Mouse (Mus musculus): ENCODE results near the gene Tcea2. TPM values are rescaled to one million over a fixed set of nuclear protein-coding genes. Genes with fewer than 3 reads are reported as not detected.

Tcea2 gene
- total RNA-seq (2021) = 1 to 10 TPM; 8.7 to 8.9 TPM
- long read RNA-seq, experiment 1 = 0 reads
- long read RNA-seq, experiment 2, partial matches to known transcripts = 0 of 5 reads
- long read RNA-seq, experiment 2, other reads (novel, unspliced or antisense) = 2 of 5 reads

DNA sequence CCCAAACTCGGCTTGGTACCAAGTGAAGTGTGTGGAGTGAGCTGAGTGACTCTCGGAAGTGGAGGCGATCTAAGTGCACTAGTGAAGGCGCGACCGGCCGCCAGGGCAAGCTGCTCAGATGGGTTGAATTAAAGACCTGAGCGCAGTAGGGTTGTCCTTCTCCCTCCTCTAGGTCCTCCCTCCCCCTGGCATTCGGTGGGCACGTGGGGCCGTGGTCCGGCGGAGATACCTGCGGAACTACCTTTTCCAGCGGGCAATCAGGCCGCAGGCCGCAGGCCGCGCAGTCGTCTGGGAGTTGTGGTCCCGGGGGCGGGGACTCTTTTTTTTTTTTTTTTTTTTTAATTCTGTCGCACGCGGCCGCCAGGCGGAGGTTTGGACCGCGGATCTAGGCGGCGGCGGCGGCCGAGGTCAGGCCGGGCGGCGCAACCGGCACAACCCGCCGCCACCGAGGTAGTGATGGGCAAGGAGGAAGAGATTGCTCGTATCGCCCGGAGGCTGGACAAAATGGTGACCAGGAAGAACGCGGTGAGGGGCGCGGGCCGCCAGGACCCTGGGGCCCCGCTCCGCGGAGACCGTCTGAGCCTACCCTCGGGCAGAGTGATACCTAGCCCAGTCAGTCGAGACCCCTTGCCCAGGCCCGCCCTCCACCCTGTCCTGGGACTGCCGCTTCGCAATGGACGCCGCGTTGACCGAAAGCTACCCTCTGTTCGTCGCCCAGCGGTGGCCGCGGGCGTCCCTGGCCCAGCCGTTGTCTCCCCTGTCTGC is at the start of gene Tcea2:
Tcea2 (plus strand) TSS at position 360 of the 765 bp plus-strand sequence.
- peak; percentile 65 to 72 for DNase-seq (ENCODE audit: low spot score in 2 of 2)

DNA sequence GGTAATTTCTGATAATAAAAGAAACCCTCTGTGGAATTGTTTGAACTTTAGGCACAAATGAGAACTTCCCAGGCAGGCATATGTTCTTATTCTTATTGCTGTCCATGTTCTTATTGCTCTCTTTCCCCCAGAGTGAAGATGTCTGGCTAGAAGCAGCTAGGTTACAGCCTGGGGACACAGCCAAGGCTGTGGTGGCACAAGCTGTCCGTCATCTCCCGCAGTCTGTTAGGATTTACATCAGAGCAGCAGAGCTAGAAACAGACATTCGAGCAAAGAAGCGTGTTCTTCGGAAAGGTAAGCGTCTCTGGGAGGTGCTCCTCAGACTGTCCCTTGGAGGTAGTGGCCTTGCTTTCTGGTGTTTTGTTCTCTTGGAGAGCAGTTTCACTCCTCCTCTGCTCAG is 47.5 kb upstream of the Tcea2 start:
- no peak for DNase-seq (ENCODE audit: low spot score in 2 of 2)

DNA sequence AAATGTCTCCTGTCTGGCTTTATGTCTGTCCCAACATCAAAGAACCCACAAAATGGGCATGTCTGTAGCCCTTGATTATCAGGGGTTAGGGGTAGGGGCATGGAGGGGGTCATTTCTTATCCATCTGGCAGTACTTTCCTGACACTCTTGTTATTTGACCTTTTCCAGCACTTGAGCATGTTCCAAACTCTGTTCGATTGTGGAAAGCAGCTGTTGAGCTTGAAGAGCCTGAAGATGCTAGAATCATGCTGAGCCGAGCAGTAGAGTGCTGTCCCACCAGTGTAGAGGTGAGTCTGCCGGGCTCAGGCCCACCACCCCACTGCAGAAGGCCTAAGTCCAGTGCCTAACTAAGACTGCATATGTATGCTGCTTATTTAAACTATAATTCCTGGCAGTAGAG is 44.2 kb upstream of the Tcea2 start:
- DNase-seq (ENCODE audit: low spot score in 2 of 2) = no peak

DNA sequence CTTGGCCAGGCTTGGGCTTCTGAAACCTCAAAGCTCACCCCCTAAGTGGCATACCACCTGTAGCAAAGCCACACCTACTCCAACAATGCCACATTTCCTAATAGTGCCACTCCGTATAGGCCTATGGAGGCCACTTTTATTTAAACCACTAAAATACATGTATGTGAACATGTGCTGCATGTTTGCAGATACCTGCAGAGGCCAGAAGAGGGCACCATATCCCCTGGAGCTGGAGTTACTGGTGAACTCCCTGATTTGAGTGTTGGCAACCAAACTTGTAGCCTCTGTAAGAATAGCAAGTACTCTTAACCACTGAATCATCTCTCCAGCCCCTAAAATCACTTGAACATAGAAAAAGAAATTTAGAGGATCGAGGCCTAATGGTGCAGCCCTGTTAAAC is 35.7 kb upstream of the Tcea2 start:
- DNase-seq (ENCODE audit: low spot score in 2 of 2) = peak in 1 of 2 experiments; percentile 23

DNA sequence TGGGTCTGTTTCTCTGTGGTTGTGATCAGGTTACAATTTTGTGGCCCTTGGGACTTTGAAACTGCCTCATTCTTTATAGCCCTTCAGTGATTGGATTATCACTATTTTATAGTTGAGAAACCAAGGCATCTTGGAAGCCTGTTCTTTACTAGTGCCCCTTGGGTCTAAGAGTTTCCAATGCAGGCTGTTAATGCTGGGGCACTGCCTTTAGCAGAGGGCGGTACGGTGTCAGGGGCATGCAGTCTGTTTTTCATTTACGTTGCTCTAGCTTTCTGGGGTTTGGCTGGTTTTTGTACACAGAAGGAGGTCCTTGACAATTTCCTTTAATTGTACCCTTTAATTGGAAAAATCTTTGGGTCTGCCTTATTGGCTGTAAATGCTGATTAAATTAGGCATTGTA is 34.4 kb upstream of the Tcea2 start:
- no peak for DNase-seq (ENCODE audit: low spot score in 2 of 2)

DNA sequence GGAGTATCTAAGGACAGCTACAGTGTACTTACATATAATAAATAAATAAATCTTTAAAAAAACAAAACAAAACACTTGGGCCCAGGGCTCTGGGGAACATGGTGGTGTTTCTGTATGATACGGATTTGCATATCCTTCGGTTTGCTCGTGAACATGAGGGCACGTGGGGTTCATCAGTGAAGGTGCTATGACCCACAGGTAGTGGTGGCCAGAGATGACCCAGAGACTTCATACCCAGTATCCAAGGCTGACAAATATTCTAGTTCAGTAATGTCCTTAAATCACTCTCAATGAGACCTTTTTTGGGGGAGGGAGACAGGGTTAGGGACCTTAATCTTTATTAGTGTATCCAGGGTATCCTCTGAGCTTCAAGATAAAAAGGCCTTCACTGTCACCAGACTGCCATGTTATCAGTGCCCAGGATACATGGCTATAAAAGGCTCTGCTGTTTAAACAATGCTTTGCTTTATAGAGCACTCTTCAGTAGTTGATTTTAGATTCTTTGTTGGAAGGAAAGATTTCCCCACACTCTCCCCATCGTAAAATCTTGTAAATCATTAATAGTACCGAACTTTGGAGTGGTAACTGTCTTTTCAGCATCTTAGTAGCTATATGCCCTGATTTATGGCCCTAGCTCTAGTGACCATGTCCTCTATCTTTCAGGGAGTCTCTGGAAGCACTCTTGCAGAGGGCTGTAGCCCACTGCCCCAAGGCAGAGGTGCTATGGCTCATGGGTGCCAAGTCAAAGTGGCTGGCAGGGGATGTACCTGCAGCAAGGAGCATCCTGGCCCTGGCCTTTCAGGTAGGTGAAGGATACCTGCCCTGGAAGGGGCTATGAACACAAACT is 33.3 kb upstream of the Tcea2 start:
- DNase-seq (ENCODE audit: low spot score in 2 of 2) = no peak

DNA sequence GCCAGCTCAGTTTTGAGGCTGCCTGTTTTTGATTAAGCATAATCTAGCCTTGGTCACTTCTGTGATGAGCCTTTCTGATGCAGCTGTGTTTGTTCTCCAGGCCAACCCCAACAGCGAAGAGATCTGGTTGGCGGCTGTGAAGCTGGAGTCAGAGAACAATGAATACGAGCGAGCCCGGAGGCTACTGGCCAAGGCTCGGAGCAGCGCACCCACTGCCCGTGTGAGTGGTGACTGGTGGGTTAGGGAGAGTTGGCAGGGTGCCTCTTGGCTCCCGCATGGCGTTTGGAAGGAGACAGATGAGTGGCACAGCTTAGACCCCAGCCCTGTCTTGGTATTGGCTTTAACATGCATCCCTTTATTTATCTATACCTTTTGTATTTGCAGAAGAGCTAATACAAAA is 31.2 kb upstream of the Tcea2 start:
- DNase-seq (ENCODE audit: low spot score in 2 of 2) = no peak

DNA sequence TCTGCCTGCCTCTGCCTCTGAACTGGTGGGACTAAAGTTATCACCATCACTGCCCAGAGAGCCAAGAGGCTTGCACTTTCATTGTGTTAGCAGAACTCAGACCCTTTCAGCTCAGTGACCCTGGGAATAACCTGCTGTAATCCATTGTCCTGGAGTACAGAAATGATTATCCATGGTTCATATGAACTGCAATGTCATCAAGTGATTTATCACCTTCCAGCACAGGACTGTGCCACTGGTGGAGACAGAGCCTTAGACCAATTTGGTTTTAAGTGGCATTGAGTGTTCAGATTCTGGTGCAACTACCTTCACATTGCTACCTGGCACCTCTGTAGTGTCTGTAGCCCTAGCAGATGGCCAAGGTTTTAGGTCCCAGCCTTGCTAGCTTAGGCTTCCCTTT is 27.0 kb upstream of the Tcea2 start:
- DNase-seq (ENCODE audit: low spot score in 2 of 2) = no peak

DNA sequence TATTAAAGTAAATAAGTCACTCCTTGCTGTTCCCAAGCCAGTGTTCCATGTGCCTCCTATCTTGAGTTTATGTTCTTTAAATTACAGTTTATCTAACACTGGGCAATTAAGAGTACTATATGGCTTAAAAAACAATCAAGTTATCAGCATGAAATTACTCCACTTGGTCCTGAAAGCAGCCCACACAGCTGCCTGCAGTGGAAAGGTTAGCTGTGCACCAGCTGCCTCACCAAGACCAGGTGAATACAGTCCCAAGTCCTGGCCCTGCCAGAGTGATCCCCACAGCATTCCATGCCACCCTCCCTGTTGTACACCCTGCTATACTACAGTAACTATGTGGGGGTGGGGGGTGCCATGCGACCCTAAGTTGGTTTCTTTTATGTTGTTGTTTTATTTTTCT is 26.6 kb upstream of the Tcea2 start:
- DNase-seq (ENCODE audit: low spot score in 2 of 2) = no peak

DNA sequence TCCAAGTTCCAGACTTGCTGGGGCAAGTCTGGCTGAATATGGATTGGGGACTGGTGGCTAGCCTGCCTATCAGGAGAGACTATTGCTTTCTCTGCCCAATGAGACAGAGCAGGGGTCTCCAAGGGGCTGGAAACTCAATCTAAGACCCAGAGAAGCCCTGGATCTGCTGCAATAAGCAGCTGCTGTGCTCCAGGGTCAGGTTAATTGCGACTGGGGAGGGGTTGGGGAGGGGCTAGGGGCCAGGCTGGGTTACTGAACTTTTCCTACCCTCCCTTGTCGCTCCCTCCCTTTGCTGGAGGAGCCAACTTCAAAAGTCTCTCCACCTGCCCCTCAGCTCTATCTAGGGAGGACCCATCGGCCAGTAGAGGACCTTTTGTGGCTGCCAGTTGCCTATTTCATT is 23.4 kb upstream of the Tcea2 start, which contains the start of gene Gm29797:
Gm29797 (plus strand) TSS at position 301 of the 400 bp plus-strand sequence.
- no peak for DNase-seq (ENCODE audit: low spot score in 2 of 2)

DNA sequence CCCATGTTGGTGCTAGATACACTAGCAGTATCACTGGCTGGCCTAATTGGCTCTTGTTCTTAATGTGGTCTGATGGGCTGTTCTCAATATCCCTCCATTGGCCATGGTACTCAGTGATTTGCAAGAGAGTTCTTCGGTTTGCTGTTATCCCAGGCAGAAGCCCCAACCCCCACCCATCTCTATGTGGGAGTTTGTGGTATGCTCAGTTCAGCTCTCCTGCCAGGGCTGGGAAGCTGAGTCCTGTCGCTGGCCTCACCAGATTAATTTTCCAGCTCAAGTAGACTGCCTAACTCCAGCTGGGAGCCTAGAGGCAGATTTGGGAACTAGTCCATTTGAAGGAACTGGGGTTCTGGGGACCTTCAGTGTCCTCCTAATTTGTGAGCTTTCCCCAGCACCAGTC is 22.7 kb upstream of the Tcea2 start:
- no peak for DNase-seq (ENCODE audit: low spot score in 2 of 2)

DNA sequence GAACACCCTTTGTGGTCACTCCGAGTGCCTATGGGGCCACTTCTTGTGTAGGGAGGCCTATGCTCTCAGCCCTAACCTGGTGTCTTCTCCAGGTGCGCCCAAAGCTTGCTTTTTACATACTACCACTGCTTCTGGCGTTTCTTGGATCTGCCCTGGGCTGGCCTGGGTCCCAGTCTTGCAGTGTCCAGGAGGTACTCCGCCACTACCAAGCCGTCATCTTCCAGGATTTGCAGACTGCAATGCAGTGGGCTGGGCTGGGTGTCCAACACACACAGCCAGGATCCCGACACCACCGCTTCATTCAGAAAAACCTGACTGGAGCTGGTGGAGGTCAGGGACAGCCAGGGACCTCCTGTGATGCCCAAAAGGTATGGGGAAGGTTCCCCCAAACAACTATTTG is 21.6 kb upstream of the Tcea2 start:
- no peak for DNase-seq (ENCODE audit: low spot score in 2 of 2)

DNA sequence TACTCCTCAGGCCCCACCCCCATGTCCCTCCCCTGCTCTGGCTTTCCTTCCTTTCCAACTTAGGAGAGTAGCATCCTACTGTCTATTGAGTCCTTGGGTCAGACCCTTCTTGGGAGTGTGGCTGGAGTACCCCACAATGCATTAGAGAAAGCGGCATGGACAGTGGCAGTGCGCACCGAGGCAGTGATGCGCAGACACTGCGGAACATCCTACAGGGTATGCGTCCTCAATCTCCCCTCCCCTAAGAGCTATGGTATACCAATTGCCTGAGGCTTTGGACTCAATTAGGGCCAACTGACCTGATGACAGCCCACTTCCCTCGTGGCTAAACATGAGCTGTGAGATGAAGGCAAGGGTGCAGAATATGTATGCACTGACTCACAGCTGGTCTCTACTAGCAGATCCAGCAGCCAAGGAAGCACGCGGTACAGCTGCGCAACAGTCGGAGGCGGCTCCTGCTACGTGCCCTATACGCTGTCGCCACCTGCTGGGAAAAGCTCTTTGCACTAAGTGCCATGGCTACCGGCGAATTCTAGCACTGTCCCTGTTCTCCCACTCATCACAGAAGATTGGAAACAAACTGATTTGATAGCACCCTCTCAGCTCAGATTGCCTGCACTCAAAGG is 21.1 kb upstream of the Tcea2 start:
- peak; percentile 52 to 65 for DNase-seq (ENCODE audit: low spot score in 2 of 2)

DNA sequence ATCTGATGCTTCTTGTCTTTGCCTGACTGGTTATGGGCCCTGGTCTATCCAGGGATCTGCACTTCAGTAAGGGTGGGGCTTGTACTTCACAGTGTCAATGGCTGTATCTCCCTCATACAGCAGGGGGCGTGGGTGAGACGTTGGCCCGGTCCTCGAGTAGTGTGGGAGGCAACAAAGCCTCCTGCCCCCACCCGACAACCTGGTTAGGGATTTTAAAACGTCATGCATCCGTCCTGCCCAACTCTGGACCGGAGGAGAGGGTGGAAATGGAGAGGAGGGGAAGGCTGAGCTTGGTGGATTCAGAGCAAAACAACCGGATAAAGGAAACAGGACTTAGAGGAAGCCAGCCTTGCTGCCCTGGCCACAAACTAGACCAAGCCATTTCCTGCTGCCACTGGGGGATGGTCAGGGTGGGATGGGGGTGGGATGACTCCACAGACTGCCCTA is 20.5 kb upstream of the Tcea2 start:
- DNase-seq (ENCODE audit: low spot score in 2 of 2) = peak; percentile 73 to 81

DNA sequence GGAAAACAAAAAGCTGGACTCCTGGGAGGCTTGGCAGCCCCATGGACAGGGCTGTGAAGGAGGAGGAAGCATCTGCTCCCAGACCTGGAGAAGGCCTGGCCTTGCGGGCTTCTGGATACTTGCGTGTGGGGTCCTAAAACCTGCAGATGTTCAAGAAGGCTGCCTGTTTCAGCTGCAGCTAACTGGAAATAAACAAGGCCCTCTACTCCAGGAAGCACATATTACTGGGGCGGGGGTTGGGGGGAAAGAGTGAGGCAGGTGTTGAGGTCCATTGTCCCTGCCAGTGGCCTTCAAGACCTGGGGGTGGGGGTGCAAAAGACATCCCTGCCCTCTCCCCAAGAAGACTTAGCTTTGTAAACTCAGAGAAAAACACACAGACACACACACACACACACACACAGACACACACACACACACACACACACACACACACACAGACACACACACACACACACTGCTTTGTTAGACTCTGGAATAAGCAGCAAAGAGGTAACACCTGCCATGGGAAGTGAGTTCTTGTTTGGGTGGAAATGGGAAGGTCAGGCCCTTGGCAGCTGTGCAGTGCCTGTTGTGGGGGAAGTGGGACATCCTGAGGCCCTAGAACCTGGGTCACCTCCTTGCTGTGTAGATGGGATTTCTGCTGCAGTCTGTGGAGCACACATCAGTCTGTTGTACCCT is 17.4 kb upstream of the Tcea2 start:
- no peak for DNase-seq (ENCODE audit: low spot score in 2 of 2)

DNA sequence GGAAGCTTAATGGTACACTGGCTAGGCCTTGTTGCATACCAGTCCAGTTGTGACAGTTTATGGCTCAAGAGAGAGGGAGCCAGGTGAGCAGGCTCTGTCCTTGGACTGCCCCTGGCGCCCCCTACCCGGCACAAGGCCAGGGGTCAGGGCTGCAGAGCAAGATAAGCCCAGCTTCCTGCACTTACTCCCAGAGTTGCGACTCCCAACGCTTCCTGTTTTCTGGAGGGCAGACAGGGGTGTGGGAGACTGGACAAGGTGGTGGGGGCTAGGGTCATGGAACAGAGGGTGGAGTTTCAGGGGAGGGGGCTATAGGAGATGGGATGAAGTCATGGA is 16.8 kb upstream of the Tcea2 start:
- peak; percentile 37 to 65 for DNase-seq (ENCODE audit: low spot score in 2 of 2)

DNA sequence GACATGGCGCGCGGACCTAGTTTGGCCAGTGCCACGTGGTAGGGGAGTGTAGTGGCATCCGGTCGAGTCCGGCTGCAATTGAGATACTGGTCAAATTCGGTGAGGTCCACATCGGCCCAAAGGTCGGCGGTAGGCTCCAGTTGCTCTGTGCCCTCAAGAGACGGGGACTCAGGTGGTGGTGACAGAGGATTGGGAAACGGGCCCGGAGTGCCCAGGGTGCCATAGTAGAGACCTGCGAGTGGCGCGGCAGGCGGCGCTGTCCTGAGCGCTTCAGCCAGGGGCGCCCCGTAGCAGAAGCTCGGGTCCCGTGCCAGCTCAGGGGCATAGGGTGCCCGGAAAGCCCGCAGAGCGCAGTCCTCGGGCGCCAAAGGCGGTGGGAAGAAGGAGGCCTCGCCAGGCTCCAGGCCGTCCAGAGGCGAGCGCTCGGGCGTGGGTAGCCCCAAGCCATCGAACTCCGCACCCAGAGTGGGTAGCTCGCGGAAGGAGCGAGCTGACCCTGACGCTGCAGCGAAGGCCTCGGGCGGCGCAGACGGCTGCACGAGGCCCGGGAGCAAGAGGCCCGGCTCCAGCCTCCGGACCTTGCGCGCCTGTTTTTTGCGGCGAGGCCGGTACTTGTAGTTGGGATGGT is 9.7 kb upstream of the Tcea2 start:
- DNase-seq (ENCODE audit: low spot score in 2 of 2) = peak in 1 of 2 experiments; percentile 22

DNA sequence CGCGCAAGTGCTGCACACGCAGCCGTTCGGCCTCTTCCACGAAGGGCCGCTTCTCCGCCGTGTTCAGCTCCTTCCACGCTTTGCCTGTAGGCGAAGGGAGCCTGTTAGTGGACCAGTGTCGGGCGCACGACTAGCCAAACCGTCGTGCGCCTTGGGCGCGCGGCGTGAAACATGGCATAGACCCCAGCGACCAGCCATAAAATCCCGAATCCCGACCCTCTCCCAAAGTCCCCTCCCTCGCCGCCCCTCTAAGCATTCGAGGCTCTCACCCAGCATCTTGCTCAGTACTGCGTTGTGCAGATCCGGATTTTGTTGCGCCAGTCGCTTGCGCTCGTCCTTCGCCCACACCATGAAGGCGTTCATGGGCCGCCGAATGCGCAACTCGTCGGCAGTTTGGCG is 9.2 kb upstream of the Tcea2 start:
- DNase-seq (ENCODE audit: low spot score in 2 of 2) = no peak

DNA sequence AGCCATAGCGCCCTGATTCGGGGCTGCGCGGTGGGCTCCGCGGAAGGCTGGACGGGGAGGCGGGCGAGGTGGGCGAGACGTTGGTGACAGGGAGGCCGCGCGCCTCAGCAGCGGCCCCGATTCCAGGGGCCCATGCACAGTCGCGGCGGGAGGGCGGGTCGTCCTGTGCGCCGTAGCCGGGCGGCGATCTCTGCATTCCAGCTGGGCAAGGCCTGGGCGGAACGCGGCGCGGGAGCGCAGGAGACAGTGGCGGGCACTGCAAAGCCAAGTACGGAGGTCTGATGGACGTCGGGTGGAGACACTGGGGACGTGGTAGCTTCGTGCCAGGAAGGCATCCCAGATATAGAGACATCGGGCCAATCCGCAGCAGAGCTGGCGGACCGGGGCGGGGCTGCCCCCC is 8.8 kb upstream of the Tcea2 start, which contains the start of gene Sox18:
Sox18 (minus strand) TSS at position 315 of the 400 bp plus-strand sequence.
- peak; percentile 41 to 68 for DNase-seq (ENCODE audit: low spot score in 2 of 2)

DNA sequence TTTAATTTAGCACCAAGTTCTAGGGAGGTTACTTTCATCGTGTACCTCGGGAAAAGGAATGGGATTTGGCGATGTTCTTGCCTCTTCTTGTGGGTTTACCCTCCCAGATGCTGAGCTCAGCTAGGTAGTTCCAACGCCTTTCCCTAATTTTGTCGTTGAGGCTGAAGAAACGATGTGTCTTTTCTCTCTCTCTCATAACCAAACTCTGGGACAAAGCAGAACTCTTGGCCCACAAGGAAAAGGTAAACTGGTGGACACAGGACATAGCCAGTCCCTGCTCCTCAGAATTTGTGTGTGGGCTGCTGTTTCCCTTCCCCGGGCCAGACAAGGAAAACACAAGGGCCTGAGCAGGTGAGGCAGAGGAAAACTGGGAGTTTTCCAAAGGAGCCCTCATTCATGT is 8.1 kb upstream of the Tcea2 start:
- no peak for DNase-seq (ENCODE audit: low spot score in 2 of 2)

Data from adrenal gland, adult 18-20 months (tissue).